Mouse (Mus musculus): ENCODE results near the gene Castor2.

Castor2 gene

DNA sequence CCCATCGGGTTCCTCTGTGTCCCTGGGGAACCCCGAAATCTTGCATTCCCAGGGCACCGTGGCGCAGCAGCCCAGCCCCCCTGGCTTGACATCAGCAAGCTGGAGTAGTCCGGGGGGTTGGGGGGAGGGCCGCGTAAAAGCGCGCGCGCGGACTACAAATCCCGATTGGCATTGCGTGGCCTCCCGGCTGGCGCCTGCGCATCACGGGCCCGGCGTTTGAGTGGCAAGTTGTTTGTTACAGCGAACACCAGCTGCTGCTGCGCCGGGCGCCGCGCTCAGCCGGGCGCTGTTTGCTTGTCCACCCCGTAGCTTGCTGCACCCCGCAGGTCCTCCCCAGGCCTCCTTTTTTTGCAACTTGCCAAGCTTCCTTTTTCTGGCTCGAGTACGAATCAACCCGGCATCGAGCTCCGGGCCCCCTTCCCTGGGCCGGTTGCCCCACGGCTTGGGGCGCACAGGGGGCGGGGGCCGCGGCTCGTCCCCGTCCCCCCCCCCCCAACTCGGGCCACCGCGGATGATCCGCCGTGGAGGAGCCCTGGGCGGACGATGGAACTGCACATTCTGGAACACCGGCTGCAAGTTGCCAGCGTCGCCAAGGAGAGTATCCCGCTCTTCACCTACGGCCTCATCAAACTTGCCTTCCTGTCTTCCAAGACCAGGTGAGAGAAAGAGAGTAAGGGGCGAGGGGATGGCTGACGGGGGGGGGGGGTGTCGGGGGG is at the start of gene Castor2:
Castor2 (plus strand) TSS at position 216 of the 716 bp plus-strand sequence.
- no peak for DNase-seq (ENCODE audit: low read depth, low spot score)

DNA sequence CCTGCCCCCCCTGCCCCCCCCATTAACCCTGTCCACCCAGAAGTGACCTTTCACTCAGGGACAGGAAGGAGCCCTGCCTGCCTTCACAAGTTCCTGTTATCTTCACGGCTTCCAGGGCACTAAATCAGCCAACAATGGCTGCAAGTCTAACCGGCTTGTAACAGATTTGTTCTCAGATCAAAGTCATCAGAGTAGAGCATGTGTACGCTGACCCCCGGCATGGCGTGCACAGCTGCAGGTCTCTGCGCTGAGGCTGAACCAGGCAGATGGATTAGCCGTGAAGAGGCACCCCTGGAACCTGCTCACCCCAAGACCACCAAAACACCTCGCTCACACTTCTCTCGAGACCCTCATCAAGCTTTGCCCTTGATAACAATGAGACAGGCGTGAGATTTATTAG is 48.8 kb upstream of the Castor2 start:
- no peak for DNase-seq (ENCODE audit: low read depth, low spot score)

DNA sequence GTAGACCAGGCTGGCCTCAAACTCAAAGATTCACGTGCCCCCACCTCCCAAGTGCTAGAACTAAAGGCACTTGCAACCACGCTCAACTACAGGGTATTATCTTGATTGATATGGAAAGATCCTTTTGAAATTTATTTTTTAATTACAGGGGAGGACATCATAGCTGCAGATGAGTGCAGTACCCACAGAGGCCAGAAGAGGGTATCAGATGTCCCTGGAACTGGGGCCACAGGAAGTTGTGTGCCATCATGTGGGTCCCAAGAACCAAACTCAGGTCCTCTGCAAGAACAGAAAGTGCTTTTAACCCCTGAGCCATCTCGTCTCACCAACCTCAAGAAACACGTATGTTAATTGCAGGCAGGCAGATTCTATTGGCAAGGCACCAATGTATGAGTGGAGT is 46.9 kb upstream of the Castor2 start:
- DNase-seq (ENCODE audit: low read depth, low spot score): no peak

DNA sequence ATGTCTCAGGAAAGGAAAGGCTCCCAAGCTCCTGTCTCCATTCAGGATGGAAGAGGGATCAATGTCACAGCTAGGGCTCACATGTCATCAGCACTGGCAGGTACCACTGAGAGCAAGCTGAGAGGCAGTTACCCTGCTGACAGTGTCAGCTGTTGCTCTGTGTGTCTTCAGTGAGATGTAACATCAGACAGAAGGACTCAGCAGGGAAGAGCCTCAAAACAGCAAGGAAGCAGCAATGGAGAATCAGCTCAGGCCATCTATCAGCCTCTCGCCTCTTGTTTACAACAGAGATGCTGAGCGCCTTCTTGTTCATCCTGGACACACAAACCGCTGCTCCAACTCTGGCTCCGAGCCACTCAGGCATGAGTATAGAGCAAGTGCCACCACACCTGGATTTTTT is 45.0 kb upstream of the Castor2 start:
- DNase-seq (ENCODE audit: low read depth, low spot score): no peak

DNA sequence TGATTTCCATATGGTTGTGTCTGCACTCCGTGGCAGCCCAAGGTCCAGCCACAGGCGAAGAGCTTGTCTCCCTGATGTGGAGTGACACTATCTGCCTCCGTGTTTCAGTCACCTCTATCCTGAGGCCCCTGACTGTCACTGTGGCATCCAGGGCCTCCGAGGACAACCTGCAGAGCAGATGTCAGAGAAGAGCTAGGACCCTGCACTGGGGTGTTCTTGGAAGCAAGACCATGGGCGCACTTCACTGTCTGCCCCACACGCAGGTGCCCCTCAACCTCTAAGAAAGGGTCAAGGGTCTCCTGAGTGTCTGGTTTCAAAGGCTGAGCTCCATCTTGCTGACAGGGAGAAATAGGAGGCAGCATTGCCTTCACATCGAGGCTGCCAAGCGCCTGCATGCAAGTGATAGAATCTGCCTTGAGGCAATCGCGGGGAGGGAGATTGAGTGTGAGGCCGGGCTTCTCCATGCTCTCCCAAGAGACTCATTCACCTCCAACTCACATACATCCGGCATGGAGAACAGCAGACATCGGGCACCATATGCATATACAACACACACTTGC is 40.6 kb upstream of the Castor2 start:
- DNase-seq (ENCODE audit: low read depth, low spot score): no peak

DNA sequence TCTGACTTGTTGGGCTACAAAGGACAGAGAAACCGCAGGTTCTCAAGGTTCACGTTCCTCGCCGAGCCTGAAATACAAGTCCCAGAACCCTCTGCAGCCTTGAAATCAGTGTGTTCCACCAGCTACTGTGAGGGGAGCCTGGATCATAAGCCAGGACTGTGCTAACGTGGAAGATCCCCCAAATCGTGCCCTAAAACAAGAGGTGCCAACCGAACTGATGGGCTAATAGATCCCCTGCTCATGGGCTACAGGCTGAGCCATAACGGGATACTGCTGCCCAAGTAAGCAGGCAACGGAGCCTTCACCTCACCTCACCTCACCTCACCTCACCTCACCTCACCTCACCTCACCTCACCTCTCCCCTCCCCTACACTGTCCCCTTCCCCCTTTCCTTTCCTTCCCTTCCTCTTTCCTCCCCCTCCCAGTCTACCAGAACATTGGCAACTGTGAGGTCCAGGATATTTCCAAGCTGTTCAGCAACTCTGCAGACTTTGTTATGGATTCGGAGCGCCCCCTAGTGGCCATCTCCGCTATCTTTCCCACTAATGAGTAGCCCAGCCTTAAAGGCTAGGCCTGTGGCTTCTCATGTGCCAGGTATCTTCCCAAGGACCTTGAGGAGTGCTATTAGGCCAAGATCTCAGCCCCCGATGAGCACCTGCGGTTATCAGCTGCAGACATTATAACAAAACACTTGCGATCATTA is 36.0 kb upstream of the Castor2 start:
- peak; percentile 26 for DNase-seq (ENCODE audit: low read depth, low spot score)

DNA sequence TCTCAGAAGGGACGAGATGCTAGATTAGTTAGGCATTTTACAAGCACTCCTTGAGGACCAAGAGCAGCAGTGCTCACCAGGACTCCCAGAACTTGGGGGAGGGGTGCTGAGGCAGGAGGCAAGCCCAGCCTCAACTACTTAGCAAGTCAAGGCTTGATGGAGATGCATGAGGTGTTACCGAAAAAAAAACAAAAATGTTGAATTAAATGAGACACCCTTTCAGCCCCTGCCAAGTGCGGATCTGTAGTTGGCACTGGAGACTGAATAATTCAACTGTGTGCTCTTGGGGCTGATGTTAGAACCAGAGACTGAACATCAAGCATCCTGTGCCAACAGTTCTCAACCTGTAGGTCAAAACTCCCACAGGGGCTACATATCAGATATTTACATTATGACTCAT is 33.2 kb upstream of the Castor2 start:
- DNase-seq (ENCODE audit: low read depth, low spot score): no peak

DNA sequence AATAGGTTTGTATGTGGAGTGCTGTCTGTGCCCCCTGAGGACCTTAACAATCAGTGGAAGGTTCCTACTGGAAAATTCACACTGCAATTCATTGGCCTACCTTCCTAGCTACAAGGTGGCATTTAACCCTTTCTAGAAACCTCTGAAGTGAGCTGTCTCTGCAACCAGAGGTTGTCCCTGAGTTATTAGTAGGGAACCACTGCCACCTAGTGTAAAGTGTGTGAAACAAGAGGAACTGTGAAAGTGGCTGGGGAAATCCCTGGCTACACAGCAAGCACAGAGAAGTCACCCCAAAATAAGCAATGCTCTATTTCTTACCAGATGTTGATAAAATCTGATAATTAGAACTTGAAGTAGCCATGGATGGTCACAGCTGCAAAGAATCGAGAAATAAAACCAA is 31.6 kb upstream of the Castor2 start:
- no peak for DNase-seq (ENCODE audit: low read depth, low spot score)

DNA sequence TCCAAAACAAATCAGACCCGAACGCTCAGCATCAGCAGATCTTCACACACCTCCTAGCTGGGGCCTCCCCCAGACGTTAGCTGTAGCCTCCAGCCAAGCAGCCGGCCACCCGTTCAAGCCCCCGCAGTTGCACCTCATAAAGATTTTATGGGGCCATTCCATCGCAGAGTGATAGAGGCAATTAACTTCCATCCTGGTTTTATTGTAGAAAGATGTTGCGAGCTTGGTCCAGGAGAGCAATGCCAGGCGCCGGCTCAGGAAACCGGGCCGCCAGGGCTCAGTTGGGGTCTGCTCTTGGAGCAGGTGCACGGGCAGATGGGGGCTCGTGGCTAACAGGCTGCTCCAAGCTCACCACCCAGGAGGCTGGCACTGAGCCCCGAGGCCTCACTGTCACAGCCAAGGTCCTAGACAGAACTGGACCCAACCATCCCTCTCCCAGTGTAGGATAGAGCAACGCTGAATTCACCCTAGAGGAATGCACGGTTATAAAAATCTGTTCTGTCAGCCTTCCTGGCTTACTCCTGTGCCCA is 25.9 kb upstream of the Castor2 start:
- no peak for DNase-seq (ENCODE audit: low read depth, low spot score)

DNA sequence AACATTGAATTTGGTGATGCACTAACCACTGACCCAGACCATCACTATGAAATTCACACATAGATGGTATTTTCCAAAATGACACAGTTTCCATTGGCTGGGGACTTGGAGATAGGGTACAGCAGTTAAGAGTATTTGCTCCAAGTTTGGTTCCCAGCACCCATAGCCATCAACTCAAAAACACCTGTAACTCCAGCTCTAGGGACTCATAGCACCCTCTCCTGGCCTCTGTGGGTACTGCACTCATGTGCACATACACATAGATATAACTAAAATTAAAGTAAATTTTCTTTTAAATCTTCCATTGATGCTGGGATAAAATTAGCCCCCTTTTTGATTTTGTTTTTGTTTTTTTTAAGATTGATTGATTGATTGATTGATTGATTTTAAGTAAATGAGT is 25.1 kb upstream of the Castor2 start:
- no peak for DNase-seq (ENCODE audit: low read depth, low spot score)

DNA sequence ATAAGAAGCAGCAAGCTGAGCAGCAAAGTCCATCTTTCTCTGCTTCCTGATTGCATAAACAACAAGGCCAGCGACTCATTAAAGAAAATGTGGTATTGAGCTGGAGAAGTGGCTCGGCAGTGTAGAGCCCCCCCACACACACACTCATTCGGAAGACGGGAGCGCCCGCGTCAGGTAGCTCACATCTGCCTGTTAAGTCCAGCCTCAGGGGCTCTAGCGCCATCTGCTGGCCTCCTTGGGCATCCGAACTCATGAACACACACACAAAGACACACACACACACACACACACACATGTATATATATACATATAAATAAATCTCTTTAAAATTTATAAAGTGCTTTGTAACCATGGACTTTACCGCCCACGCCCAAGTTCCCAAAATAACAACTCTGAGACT is 23.3 kb upstream of the Castor2 start:
- DNase-seq (ENCODE audit: low read depth, low spot score): no peak

DNA sequence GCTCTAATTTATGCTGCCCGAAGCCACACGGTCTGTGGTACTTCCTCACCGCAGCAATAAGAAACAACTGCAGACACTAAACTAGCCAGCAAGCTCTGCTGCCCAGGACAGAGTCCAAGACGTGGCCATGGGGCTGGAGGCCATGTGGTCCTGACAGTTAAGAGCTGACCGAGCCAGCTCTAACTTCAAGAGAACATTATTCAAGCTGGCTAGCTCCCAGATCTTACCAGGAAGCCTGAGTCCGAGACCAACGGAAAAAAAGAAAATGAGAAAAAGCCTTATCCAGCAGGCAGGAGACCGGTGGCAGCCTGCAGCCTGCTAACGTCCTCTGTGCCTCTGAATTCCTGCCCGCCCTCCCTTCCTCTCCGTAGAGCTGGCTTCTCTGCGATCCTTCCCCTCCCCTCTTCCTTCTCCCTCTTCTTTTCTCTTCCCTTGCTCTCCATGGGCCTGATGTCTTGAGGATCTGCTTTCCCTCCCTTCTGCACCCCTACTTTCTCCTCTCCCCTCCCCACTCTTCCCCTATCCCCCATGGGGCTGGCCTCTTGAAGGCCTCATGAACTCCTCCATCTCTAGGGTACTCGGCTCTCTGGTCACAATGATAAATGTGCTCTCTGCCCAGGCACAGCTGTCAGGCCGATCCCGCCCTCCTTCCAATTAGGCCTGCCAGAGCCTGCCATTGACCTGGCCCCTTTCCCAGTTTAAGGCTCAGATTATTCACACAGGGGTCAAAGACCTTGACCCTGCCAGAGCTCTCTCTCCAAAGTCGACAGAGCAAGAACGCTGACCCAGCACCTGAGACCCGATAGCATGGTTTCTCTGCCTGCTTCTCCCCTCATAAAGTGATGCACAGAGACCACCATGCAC is 18.6 kb upstream of the Castor2 start:
- DNase-seq (ENCODE audit: low read depth, low spot score): no peak

DNA sequence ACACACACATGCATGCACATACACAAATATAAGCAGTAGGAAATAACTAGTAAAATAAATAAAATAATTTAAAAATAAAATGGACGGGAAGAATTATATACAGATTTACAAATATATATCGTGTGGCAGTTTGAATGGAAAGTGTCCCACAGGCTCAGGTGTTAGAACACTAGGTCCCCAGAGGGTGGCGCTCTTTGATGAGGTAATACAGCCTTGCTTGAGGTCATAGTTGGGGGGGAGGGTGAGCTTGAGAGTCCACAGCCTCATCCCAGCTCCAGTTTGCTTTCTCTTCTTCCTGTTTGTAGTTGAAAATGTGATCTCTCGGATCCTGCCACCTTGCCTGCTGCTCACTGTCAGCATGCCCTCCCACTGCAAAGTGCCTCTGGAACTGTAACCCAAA is 14.3 kb upstream of the Castor2 start:
- no peak for DNase-seq (ENCODE audit: low read depth, low spot score)

DNA sequence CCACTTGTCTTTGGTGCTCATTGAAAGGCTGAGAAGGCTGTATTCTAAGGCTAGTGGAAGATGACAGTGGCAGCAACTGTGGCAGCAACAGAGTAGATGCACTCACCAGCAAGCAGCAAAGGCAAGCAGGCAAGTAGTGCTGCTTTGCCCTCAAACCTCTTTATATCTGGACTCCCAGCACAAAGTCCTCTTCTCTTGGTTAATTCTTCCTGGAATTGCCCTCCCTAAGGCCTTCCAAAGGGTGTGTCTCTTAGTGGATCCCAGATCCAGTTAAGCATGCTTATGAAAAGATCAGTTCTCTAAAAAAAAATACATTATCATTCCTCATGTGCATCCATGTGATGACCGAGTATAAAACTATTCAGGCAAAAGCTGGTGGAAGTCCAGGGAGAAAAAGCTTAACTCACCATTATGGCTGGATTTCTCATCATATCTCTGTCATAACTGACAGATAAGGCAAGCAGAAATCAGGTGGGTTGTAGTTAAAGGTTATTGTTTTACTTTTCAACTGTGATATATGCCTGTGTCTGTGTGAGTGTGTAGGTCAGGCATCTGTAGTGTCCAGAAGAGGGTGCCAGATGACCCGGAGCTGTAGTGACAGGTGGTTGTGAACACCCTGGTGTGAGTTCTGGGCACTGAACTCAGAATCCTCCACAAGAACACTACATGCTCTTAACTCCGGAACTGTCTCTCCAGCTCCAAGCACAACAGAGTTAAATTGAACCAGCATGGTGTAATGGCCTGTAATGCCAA is 13.4 kb upstream of the Castor2 start:
- no peak for DNase-seq (ENCODE audit: low read depth, low spot score)

DNA sequence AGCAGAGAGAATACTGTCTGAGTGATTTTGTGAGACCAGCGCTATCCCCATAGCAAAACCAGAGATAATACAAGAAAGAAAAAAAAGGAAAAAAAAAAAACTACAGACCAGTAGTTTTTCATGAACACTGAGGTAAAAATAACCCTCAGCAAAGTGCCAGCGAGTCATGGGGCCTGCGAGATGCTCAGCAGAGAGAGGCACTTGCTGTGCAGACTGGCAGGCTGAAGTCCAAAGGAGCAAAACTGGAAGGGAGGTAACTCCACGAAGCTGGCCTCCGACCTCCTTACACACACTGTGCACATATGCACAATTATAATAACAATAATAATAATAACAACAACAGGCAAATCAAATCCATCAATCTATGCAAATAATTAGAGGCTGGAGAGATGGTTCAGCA is 12.3 kb upstream of the Castor2 start:
- DNase-seq (ENCODE audit: low read depth, low spot score): no peak

DNA sequence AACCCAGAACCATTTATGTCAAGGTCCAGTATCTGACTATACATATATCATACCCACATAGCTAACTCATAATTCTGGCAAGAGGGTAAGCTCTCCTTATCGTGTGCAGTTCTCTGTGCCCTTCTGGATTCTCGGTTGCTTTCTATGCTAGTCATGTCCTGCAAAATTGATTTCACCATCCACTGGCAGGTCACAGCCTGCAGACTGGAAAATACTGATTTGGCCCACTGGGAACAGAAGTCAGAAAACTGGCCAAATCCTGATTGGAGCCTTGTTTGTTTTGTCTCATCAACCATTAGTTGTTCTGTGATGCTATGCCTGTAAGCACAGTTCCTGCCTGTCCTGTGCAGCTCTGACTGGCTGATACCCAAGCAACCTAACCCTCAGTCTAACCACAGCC is 3.7 kb upstream of the Castor2 start:
- DNase-seq (ENCODE audit: low read depth, low spot score): no peak

DNA sequence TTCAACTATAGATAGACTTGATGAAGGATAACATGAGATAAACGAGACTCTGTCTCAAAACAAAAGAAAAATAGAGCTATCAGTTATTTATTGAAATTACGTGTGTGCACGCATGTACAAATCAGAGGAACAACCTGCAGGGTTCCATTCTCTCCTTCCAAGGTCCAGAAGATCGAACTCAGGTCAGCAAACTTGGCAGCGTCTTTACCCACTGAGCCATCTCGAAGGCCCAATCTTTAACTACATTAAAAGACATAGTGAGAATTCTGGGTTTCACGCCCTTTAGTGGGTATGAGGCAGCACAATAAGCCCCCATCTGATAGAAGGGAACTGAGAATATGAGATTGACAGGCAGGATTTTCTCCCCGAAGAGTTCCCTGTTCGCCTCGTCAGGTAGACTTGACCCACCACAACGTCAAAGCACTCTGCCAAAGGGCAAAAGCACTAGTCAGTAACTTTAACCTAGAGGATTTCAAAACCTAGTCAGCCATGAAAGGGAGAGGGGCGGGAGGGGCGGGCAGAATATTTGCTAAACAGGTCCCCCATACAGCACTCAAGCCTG is 1.1 kb upstream of the Castor2 start:
- no peak for DNase-seq (ENCODE audit: low read depth, low spot score)

DNA sequence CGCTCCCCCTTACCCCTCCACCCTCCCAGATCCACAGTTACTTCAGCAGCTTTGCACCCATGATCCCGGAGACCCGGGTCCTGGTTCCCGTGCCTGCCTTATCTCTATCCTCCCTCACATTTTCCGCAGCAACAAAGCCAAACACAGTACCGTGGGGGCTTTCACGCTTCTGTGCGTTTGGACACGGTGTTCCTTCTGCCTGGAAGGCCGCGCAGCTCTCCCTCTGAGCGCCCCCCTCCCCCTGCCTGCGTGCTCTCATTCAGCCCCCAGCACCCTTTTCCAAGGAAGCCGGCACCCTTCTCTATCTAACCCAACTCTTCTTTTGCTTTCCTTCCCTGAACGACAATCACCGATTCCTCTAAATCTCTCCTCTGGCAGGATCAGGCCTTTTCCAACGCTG is 535 bp upstream of the Castor2 start:
- no peak for DNase-seq (ENCODE audit: low read depth, low spot score)

DNA sequence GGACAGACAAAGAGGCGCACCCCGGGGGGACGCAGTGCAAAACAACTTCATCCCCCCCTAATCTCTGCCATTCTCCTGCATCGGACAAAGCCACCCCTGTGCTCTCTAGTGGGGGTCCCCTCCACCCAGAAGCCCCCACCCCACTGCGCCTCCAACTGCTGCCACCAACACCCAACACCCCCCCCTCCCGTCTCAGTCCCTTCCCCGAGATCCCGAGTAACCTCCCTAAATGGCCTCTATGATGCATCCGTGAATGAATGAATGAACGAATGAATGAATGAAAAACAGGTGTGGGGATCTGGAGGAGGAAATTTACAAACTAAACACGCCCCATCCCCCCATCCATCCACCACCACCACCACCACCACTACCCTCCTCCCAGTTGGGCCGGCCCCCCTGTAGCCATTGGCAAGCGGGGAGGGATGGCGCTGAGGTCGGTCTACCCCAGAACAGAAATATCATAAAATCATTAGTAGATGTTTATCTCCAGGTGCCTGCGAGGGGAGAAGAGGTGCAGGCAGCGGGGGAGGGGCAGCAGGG is 791 bp downstream of the Castor2 start:
- DNase-seq (ENCODE audit: low read depth, low spot score): no peak

DNA sequence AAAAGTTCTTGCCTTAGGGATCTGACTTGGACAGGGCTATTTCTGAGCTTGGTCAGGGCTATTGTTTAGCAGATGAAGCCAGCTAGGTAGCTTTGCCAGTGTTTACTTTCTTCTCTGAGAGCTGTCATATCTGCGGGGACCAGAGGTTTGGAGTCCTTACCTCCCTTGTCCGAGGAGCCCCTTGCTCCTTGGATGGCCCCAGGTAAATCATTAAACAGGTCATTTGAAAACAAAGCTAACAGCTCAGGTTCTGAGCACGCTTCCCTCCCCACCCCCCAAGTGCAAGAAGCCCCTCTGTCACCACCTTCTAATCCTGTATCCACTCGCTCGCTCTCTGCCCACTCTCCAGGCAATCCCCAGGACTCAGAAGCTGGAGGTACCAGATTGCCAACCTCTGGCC is 1.8 kb downstream of the Castor2 start:
- no peak for DNase-seq (ENCODE audit: low read depth, low spot score)

DNA sequence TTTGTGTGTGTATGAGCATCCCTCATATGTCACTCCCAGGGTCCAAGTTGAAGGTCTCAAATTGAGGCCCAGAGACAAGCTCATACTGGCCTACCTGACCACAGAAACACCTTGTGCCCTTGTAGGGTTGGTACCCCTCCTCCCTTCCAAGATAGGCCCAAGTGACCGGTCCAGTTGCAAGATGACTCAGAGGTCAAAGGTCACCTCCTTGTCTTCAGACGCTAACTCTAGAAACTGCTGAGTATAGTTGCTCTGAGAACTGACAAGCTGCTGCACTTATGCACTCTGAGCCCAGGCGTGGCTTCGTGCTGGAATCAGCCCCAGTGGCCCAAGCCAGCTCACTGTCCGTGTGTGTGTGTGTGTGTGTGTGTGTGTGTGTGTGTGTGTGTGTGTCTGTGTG is 2.4 kb downstream of the Castor2 start:
- no peak for DNase-seq (ENCODE audit: low read depth, low spot score)

All from c-Kit-negative CD71-positive TER-119-positive erythroid progenitor cells, embryonic 14.5 days (primary cell).